Mouse (Mus musculus) embryonic facial prominence, embryonic 13.5 days (tissue): ENCODE measurements around the gene Serpina16. TPM values are rescaled to one million over a fixed set of nuclear protein-coding genes. Genes with fewer than 3 reads are reported as not detected.

Source experiments
- polyA plus RNA-seq: library from polyadenylated mRNA; unstranded; fragments of >200 nt; fragmentation: Nextera tagmentation; extraction: Ambion mirVana; gene quantifications from 2 replicates; pipeline ENCODE4 v1.2.1, GENCODE M21; 2015

Serpina16 gene
- polyA plus RNA-seq, 1 experiment from 2014 or later = not detected

Other genes with a start within 250 kb of the Serpina16 start
- gene Ifi27, start 241.9 kb downstream of the Serpina16 start, polyA plus RNA-seq = 37.9 and 41.2 TPM in 2 replicates
- gene Ifi27l2a, start 232.5 kb downstream of the Serpina16 start, polyA plus RNA-seq = 5.1 and 6.1 TPM in 2 replicates
- 0.48 TPM in 1 of 2 replicates, not detected in the other for gene Ifi27l2b, start 218.9 kb downstream of the Serpina16 start, polyA plus RNA-seq
- 2.8 and 2.9 TPM in 2 replicates for gene Ppp4r4, start 143.9 kb downstream of the Serpina16 start, polyA plus RNA-seq
- gene Serpina10, start 44.7 kb downstream of the Serpina16 start, polyA plus RNA-seq = 0.10 and 0.47 TPM in 2 replicates
- 13.0 TPM in 1 of 2 replicates, not detected in the other for gene Serpina6, start 18.9 kb downstream of the Serpina16 start, polyA plus RNA-seq
- not detected in 2 replicates for gene Serpina1f, start 19.4 kb upstream of the Serpina16 start, polyA plus RNA-seq
- gene Serpina1d, start 97.5 kb upstream of the Serpina16 start, polyA plus RNA-seq = 2.8 TPM in 1 of 2 replicates, not detected in the other
- 17.2 TPM in 1 of 2 replicates, not detected in the other for gene Serpina1b, start 154.2 kb upstream of the Serpina16 start, polyA plus RNA-seq
- gene Serpina1a, start 187.4 kb upstream of the Serpina16 start, polyA plus RNA-seq = 13.0 TPM in 1 of 2 replicates, not detected in the other
- gene Serpina1c, start 228.7 kb upstream of the Serpina16 start, polyA plus RNA-seq = 6.9 TPM in 1 of 2 replicates, not detected in the other